Comparison of ENCODE assay signal across 8 mouse cellular contexts in genomic region chr2:160645614-160646137, GRCm38 (mm10). TPM values are rescaled to one million over a fixed set of nuclear protein-coding genes. Genes with fewer than 3 reads are reported as not detected.
DNase-seq lines count a peak whose midpoint lies in the region; ATAC-seq and TF ChIP-seq lines count a peak whose summit lies in the region.

TSS of gene Top1 (plus strand) at chr2:160645888.

- peak; percentile 99 for TF ChIP-seq POLR2A in heart, adult 2 months (IDR thresholded peaks at IDR 0.05; ENCODE audit: insufficient read depth, low read depth, low read length)

- DNase-seq in 3T3-L1 (ENCODE audit: low read depth, low spot score), result peak; percentile 100
- DNase-seq in adrenal gland, postnatal 4 days (ENCODE audit: low spot score in 2 of 2), result peak; percentile 98 to 99
- DNase-seq in embryonic facial prominence, embryonic 14.5 days (ENCODE audit: low spot score), result peak; percentile 100
- DNase-seq in heart, adult 2 months, result peak; percentile 99
- peak; percentile 99 to 100 for DNase-seq in kidney, adult 8-10 months
- peak; percentile 98 to 99 for DNase-seq in spleen, postnatal 10 days (ENCODE audit: low spot score in 2 of 2)

- ATAC-seq in embryonic facial prominence, embryonic 14.5 days (ENCODE audit: low read depth), result peak; percentile 97
- ATAC-seq in limb, embryonic 13.5 days (ENCODE audit: low FRiP score, low read depth), result peak; percentile 97
- peak; percentile 98 for ATAC-seq in midbrain, embryonic 16.5 days

- H3K27ac ChIP-seq in embryonic facial prominence, embryonic 14.5 days (replicated peaks; ENCODE audit: low read depth, low read length), result peak within 1 kb of the TSS; percentile 99
- H3K27ac ChIP-seq in heart, adult 2 months, result peak within 1 kb of the TSS; percentile 99
- peak within 1 kb of the TSS; percentile 99 for H3K27ac ChIP-seq in limb, embryonic 13.5 days
- peak within 1 kb of the TSS; percentile 99 for H3K27ac ChIP-seq in midbrain, embryonic 16.5 days (ENCODE audit: low read length)

- no peaks in the 10 kb centered on the region for H3K9me3 ChIP-seq in embryonic facial prominence, embryonic 14.5 days (ENCODE audit: control insufficient read depth, low read length)
- H3K9me3 ChIP-seq in limb, embryonic 13.5 days, result no peaks in the 10 kb centered on the region
- H3K9me3 ChIP-seq in midbrain, embryonic 16.5 days (replicated peaks; ENCODE audit: control insufficient read depth, low read length, poor library complexity, severe bottlenecking), result no peaks in the 10 kb centered on the region

- 0% methylated on average over 16 of the region's 50 CpGs for WGBS in embryonic facial prominence, embryonic 14.5 days
- WGBS in heart, adult 2 months, result under 1% methylated on average over 50 of the region's 50 CpGs
- under 1% methylated on average over 50 of the region's 50 CpGs for WGBS in limb, embryonic 13.5 days
- under 1% methylated on average over 40 of the region's 50 CpGs for WGBS in midbrain, embryonic 16.5 days

- no peak for TF ChIP-seq CTCF in heart, adult 2 months (IDR thresholded peaks at IDR 0.05)

- peak within 1 kb of the TSS; percentile 61 for H3K4me2 ChIP-seq in embryonic facial prominence, embryonic 14.5 days (ENCODE audit: low read depth, low read length)
- H3K4me2 ChIP-seq in limb, embryonic 13.5 days (replicated peaks), result peak within 1 kb of the TSS; percentile 85
- H3K4me2 ChIP-seq in midbrain, embryonic 16.5 days (ENCODE audit: low read length), result peak within 1 kb of the TSS; percentile 71

- peaks cover 23% of the 10 kb centered on the region for H3K4me1 ChIP-seq in embryonic facial prominence, embryonic 14.5 days (ENCODE audit: control insufficient read depth, insufficient read depth, low read length)
- peaks cover 6% of the 10 kb centered on the region for H3K4me1 ChIP-seq in heart, adult 2 months (ENCODE audit: control insufficient read depth, insufficient read depth, low read length)
- H3K4me1 ChIP-seq in limb, embryonic 13.5 days, result peaks cover 26% of the 10 kb centered on the region
- H3K4me1 ChIP-seq in midbrain, embryonic 16.5 days (ENCODE audit: control insufficient read depth, insufficient read depth, low read length), result peaks cover 23% of the 10 kb centered on the region

- no peaks in the 10 kb centered on the region for H3K36me3 ChIP-seq in embryonic facial prominence, embryonic 14.5 days (ENCODE audit: control insufficient read depth, insufficient read depth, low read length)
- H3K36me3 ChIP-seq in heart, adult 2 months (ENCODE audit: control insufficient read depth, insufficient read depth, low read length), result peaks cover 23% of the 10 kb centered on the region
- H3K36me3 ChIP-seq in limb, embryonic 13.5 days, result no peaks in the 10 kb centered on the region
- H3K36me3 ChIP-seq in midbrain, embryonic 16.5 days (ENCODE audit: control insufficient read depth, insufficient read depth, low read length), result no peaks in the 10 kb centered on the region

- TF ChIP-seq EP300 in heart, adult 2 months (IDR thresholded peaks at IDR 0.05; ENCODE audit: insufficient read depth, low read depth, low read length), result no peak; the same call in 1 of the 2 replicates

- peaks cover 2% of the 10 kb centered on the region; the same call in 1 of the 2 replicates for H3K79me2 ChIP-seq in heart, adult 2 months (replicated peaks; ENCODE audit: control insufficient read depth, insufficient read depth, low read length)

- peak within 1 kb of the TSS; percentile 99 for H3K9ac ChIP-seq in embryonic facial prominence, embryonic 14.5 days (ENCODE audit: low read depth, low read length)
- H3K9ac ChIP-seq in heart, adult 2 months (ENCODE audit: low read depth, low read length), result peak within 1 kb of the TSS; percentile 97
- peak within 1 kb of the TSS; percentile 100 for H3K9ac ChIP-seq in limb, embryonic 13.5 days
- H3K9ac ChIP-seq in midbrain, embryonic 16.5 days (ENCODE audit: low read depth, low read length), result peak within 1 kb of the TSS; percentile 100

- intact Hi-C loops in heart, adult 2 months (cut with DNase I), result loop anchor here (1.0 to 5.0 kb wide), 3 partner anchors 23 to 57 kb away; no protein-coding TSS in a partner anchor

- no peaks in the 10 kb centered on the region for H3K27me3 ChIP-seq in embryonic facial prominence, embryonic 14.5 days (replicated peaks; ENCODE audit: control insufficient read depth, insufficient read depth, low read length)
- H3K27me3 ChIP-seq in heart, adult 2 months (ENCODE audit: control insufficient read depth, insufficient read depth, low read length), result no peaks in the 10 kb centered on the region
- H3K27me3 ChIP-seq in limb, embryonic 13.5 days, result no peaks in the 10 kb centered on the region
- no peaks in the 10 kb centered on the region for H3K27me3 ChIP-seq in midbrain, embryonic 16.5 days (ENCODE audit: control insufficient read depth, insufficient read depth, low read depth, low read length)

- peak within 1 kb of the TSS; percentile 100 for H3K4me3 ChIP-seq in embryonic facial prominence, embryonic 14.5 days (ENCODE audit: low read depth, low read length)
- H3K4me3 ChIP-seq in heart, adult 2 months, result peak within 1 kb of the TSS; percentile 96
- peak within 1 kb of the TSS; percentile 100 for H3K4me3 ChIP-seq in limb, embryonic 13.5 days
- H3K4me3 ChIP-seq in midbrain, embryonic 16.5 days (ENCODE audit: low read depth, low read length), result peak within 1 kb of the TSS; percentile 100

RNA-seq across cellular contexts. Expression of gene Top1, which starts in this region (rescaled TPM):
- 10 to 100 TPM; 81.3 to 88.4 TPM for total RNA-seq in adrenal gland, postnatal 4 days (2021)
- polyA plus RNA-seq in embryonic facial prominence, embryonic 14.5 days (2014; fragmentation: Nextera tagmentation; extraction: Ambion mirVana), result 63.6 and 64.0 TPM in 2 replicates
- total RNA-seq in heart, adult 2 months (2021), result 10 to 100 TPM; 44.1 to 46.8 TPM
- polyA plus RNA-seq in heart, adult 2 months (2012; rRNA removed), result 5.6 and 6.9 TPM in 2 replicates
- 97.3 and 102 TPM in 2 replicates for polyA plus RNA-seq in limb, embryonic 13.5 days (2015; fragmentation: Nextera tagmentation; extraction: Ambion mirVana)
- polyA plus RNA-seq in midbrain, embryonic 16.5 days (2015; fragmentation: Nextera tagmentation; extraction: Ambion mirVana), result 68.7 and 76.8 TPM in 2 replicates

Comparison
In these comparisons a context has a peak if more than half of its experiments do, and no peak if none do; other contexts are left out.
1. Peak in every context shown above with its lines: DNase-seq, ATAC-seq, H3K4me3 ChIP-seq and H3K27ac ChIP-seq.